Mouse (Mus musculus) lung, embryonic 16.5 days (tissue): ENCODE measurements around the gene Accsl. TPM values are rescaled to one million over a fixed set of nuclear protein-coding genes. Genes with fewer than 3 reads are reported as not detected.

Source experiments
- ATAC-seq: fragments of 200-750 bp; cut with Nextera tagmentation; 2 replicates; pipeline ENCODE4 v1.8.0; 2017; ENCODE audit warnings: low read depth, mild to moderate bottlenecking, moderate library complexity
- H3K27ac ChIP-seq: fragments of 300-500 bp; sonication (generic); 2 replicates; pipeline ENCODE4 v1.5.1; 2014; ENCODE audit warnings: mild to moderate bottlenecking, control low read depth, low read length
- H3K27me3 ChIP-seq: fragments of 300-500 bp; sonication (generic); 2 replicates; pipeline ENCODE4 v1.6.1; 2014; ENCODE audit warnings: low read depth, low read length, mixed read lengths; ENCODE audit not compliant: control insufficient read depth, insufficient read depth
- H3K36me3 ChIP-seq: fragments of 300-500 bp; sonication (generic); 2 replicates; pipeline ENCODE4 v1.6.1; 2014; ENCODE audit warnings: low read length; ENCODE audit not compliant: control insufficient read depth, insufficient read depth
- H3K4me1 ChIP-seq: fragments of 300-500 bp; sonication (generic); replicated peaks from 2 replicates; pipeline ENCODE4 v1.6.1; 2014; ENCODE audit warnings: low read length, mixed read lengths; ENCODE audit not compliant: control insufficient read depth, insufficient read depth
- H3K4me2 ChIP-seq: fragments of 300-500 bp; sonication (generic); 2 replicates; pipeline ENCODE4 v1.6.1; 2014; ENCODE audit warnings: low read depth, low read length, control low read depth
- H3K4me3 ChIP-seq: fragments of 300-500 bp; sonication (generic); 2 replicates; pipeline ENCODE4 v1.5.1; 2014; ENCODE audit warnings: mild to moderate bottlenecking, low read length, control low read depth
- H3K9ac ChIP-seq: fragments of 300-500 bp; sonication (generic); 2 replicates; pipeline ENCODE4 v1.6.1; 2014; ENCODE audit warnings: low read length, control low read depth
- H3K9me3 ChIP-seq: fragments of 300-500 bp; sonication (generic); 2 replicates; pipeline ENCODE4 v1.6.1; 2016; ENCODE audit warnings: low read length; ENCODE audit not compliant: control insufficient read depth
- WGBS: fragments of 180-500 bp; shearing (Covaris S2); extraction: QIAGEN DNeasy Blood & Tissue Kit; methylation state at CpG from one replicate; pipeline ENCODE4 v1.1.7; 2014; 5-methylcytosine and 5-hydroxymethylcytosine counted together
- polyA plus RNA-seq: library from polyadenylated mRNA; unstranded; fragments of >200 nt; fragmentation: Nextera tagmentation; extraction: Ambion mirVana; gene quantifications from 2 replicates; pipeline ENCODE4 v1.2.1, GENCODE M21; 2015

Accsl gene
- polyA plus RNA-seq: not detected in 2 replicates

DNA sequence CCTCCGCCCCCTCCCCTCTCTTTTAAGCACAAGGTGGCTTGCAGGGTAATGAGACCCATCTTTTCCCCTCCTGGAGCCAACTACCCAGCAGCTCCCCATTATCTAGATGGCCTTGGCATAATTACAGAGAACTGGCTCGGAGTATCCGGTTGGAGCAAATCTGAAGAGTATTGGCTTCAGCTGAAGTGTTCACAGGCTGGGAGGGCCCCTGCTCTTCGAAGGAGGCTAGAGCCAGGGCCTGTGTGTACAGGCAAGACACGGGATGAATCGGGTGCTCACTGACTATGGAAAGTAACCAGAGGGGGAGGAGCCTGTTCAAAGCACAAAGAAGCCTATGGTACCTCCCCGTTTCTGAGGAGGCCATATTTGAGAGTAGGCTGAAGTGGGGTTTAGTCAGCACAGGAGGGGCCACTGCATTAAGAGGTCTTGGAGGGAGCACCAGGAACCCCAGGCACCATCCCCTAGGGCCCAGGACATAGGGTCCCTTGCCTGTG is at the start of gene Accsl:
Gene Accsl (minus strand): TSS at position 51 of the 494 bp plus-strand sequence.
- 51% methylated on average over 7 of the region's 7 CpGs for WGBS
- Histone ChIP-seq H3K4me3 (no peak within 1 kb of the TSS), H3K9me3 (no peaks in the 10 kb centered on the region), H3K27ac (no peak within 1 kb of the TSS), H3K4me1 (peaks cover 8% of the 10 kb centered on the region), H3K9ac (no peak within 1 kb of the TSS), H3K4me2 (no peak within 1 kb of the TSS), H3K27me3 (no peaks in the 10 kb centered on the region), H3K36me3 (no peaks in the 10 kb centered on the region)
- no peak for ATAC-seq

DNA sequence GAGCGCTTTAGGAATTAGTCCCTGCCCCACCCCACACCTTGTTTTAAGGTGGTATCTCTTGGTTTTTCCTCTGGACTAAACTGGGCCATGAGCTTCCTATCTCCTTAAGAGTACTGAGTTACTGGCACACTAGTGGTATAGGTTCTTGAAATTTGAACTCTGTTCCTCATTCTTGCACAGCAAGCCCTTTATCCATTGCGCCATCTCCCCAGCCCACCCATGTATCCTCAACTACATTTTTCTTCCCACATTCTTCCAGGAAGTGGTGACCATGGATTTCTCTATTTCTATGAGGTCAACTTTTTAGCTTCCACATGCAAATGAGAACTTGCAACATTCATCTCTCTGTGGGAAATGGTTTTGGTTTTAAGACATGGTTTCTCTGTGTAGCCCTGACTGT is 44.6 kb upstream of the Accsl start:
- no peak for ATAC-seq
- Histone ChIP-seq H3K27ac (no peak overlapping the region), H3K4me3 (no peak overlapping the region), H3K4me1 (no peaks in the 10 kb centered on the region), H3K36me3 (no peaks in the 10 kb centered on the region), H3K9ac (no peak overlapping the region), H3K27me3 (no peaks in the 10 kb centered on the region), H3K9me3 (no peaks in the 10 kb centered on the region), H3K4me2 (no peak overlapping the region)
- 87% methylated on average over 2 of the region's 2 CpGs for WGBS

DNA sequence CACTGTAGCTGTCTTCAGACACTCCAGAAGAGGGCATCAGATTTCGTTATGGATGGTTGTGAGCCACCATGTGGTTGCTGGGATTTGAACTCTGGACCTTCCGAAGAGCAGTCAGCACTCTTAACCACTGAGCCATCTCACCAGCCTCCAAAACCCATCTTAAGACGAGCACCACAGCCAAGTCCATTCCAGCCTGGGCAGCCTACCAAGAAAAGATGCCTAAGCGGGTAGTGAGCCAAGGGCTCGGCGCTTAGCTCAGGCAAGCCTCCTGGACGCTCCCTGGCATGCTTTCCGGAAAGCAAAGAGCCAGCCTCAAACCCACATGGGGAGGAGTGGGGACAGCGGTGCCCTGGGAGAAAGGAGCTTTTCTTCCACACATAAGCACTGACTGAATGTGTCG is 43.0 kb upstream of the Accsl start:
- Histone ChIP-seq H3K4me3 (no peak overlapping the region), H3K27ac (no peak overlapping the region), H3K27me3 (no peaks in the 10 kb centered on the region), H3K4me2 (no peak overlapping the region), H3K4me1 (no peaks in the 10 kb centered on the region), H3K9ac (no peak overlapping the region), H3K9me3 (no peaks in the 10 kb centered on the region), H3K36me3 (no peaks in the 10 kb centered on the region)
- ATAC-seq: no peak
- 69% methylated on average over 10 of the region's 10 CpGs for WGBS

DNA sequence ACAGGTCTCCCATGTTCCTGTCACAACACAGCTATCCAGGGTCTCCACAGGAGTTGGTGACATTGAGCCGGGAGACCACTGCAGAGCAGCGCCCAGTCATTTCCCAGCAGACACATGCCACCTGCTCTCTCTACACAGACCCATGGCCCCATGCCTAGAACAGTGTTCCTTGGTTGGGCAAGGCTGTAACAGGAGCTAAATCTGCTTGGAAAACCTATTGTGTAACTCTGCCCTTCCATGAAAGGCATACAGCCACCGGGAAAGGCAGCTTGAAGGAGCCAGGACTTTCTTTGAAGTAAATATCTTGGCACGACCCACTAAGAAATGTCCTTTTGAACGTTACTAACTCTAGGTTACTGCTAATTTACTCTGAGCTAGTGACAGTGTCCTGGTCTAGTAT is 40.8 kb upstream of the Accsl start:
- Histone ChIP-seq H3K4me3 (no peak overlapping the region), H3K9me3 (no peaks in the 10 kb centered on the region), H3K4me2 (no peak overlapping the region), H3K27ac (no peak overlapping the region), H3K27me3 (no peaks in the 10 kb centered on the region), H3K9ac (no peak overlapping the region), H3K36me3 (no peaks in the 10 kb centered on the region), H3K4me1 (no peaks in the 10 kb centered on the region)
- no peak for ATAC-seq
- 56% methylated on average over 5 of the region's 5 CpGs for WGBS

DNA sequence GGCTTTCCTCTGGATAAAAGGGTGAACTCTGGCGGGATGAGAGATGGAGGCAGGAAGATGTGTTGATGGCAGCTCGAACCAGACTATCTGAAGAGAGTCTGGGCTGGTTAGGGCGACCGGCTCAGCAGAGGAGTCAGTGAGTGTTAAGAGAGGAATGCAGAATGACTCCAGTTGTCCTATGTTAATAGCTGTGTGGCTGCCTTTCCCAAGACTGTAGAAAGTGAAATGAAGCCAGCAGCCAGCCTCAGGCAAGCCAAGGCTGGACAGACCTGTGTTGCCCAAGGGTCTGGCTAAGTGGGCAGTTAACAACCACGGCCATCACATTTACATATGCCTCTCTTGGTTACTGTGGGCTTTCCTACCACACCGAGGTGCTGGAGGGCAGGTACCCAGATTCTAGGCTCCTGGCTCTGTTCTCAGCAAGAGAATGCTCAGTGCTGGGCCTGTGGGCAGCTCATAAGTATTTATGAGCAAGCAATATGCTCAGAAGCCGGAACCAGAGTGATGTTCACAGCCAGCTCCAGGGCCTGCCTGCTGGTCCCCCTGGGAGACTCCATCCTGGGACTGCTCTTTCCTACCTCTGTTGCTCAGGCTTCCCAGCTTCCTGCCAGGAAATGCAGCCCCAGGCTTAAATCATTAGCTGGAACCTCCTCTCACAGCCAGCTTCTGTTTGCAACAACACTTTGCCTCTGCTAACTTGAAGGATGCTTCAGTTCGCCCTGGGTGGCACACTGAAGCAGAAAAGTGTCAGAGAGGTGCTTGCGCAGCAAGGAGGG is 38.8 kb upstream of the Accsl start:
- WGBS: 54% methylated on average over 9 of the region's 9 CpGs
- no peak for ATAC-seq
- no peak overlapping the region for H3K4me2 ChIP-seq
- no peaks in the 10 kb centered on the region for H3K36me3 ChIP-seq
- no peak overlapping the region for H3K9ac ChIP-seq
- no peaks in the 10 kb centered on the region for H3K4me1 ChIP-seq
- H3K27me3 ChIP-seq: no peaks in the 10 kb centered on the region
- no peak overlapping the region for H3K4me3 ChIP-seq
- H3K9me3 ChIP-seq: no peaks in the 10 kb centered on the region
- H3K27ac ChIP-seq: no peak overlapping the region

DNA sequence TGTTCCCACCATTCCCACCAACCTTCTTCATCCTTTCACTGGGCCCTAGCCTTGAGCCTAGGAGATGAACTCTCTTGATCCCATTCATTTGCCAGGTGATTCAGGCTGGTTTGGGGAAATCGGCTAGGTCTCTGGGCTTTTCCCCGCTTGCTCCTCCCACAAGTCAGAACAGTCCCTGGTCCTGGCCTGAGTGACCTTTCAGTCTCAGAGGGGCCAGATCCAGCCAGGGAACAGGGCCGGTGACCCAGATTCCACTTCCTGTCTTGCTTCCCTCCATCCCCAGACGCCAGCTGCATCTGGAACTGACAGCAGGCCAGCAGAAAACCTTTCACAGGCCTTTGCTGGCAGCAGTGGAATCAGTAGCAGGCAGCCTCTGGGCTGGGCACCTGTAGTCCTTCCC is 37.4 kb upstream of the Accsl start:
- H3K27me3 ChIP-seq: no peaks in the 10 kb centered on the region
- no peaks in the 10 kb centered on the region for H3K4me1 ChIP-seq
- no peak for ATAC-seq
- no peaks in the 10 kb centered on the region for H3K36me3 ChIP-seq
- 33% methylated on average over 4 of the region's 4 CpGs for WGBS
- H3K27ac ChIP-seq: no peak overlapping the region
- H3K4me3 ChIP-seq: no peak overlapping the region
- no peaks in the 10 kb centered on the region for H3K9me3 ChIP-seq
- H3K4me2 ChIP-seq: no peak overlapping the region
- H3K9ac ChIP-seq: no peak overlapping the region

DNA sequence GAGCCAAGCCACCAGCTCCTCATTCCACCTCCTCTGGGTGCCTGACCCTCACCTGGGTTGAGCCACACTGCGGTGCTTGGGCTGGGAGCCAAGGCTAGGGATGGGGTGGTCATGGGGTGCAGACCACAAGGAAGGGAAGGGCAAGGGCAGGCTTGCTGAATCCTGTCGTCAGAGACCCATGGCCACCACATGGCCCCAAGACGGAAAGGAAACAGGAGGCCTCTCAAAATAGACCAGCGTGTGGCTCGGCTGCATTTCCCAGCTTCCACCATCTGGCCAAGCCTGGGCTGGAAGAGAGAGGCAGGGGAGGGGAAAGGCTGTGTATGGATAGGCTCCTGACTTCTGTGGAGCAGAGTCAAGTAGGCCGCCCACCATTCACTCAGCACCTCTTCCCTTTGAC is 34.5 kb upstream of the Accsl start:
- Histone ChIP-seq H3K9me3 (no peaks in the 10 kb centered on the region), H3K9ac (no peak overlapping the region), H3K4me1 (no peaks in the 10 kb centered on the region), H3K27me3 (no peaks in the 10 kb centered on the region), H3K4me2 (no peak overlapping the region), H3K36me3 (no peaks in the 10 kb centered on the region), H3K4me3 (no peak overlapping the region), H3K27ac (no peak overlapping the region)
- WGBS: 49% methylated on average over 6 of the region's 6 CpGs
- ATAC-seq: no peak

DNA sequence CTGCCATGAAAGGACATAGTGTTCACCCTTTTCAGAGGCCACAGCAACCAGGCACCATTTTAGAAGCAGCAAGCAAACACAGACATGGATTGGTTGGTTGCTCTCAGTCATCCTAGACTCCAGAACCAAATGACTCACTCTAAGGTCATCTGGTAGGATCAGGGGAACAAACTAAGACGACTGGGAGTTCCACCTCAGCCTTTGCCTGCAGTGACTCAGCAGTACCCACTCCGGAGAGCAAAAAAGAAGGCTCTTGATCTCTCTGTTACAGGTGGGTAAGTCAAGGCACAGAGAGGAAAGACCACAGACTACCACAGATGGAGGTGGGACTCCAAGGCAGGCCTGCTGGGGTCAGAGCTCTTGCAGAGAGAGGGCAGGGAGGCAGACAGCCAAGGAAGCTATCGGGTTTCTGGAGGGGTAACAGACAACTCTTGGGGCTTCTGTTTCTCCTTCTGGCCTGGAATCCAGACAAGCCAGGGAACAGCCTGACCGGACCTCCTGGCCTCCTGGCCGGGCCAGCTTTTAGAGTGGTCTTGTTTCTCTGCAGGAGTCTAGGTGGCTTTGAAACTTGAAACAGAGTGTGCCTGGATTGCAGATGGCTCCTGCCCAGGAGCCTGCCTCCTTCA is 33.8 kb upstream of the Accsl start:
- Histone ChIP-seq H3K4me1 (no peaks in the 10 kb centered on the region), H3K9me3 (no peaks in the 10 kb centered on the region), H3K36me3 (no peaks in the 10 kb centered on the region), H3K9ac (no peak overlapping the region), H3K4me2 (no peak overlapping the region), H3K27me3 (no peaks in the 10 kb centered on the region), H3K4me3 (no peak overlapping the region), H3K27ac (no peak overlapping the region)
- ATAC-seq: no peak
- WGBS: 51% methylated on average over 5 of the region's 5 CpGs

DNA sequence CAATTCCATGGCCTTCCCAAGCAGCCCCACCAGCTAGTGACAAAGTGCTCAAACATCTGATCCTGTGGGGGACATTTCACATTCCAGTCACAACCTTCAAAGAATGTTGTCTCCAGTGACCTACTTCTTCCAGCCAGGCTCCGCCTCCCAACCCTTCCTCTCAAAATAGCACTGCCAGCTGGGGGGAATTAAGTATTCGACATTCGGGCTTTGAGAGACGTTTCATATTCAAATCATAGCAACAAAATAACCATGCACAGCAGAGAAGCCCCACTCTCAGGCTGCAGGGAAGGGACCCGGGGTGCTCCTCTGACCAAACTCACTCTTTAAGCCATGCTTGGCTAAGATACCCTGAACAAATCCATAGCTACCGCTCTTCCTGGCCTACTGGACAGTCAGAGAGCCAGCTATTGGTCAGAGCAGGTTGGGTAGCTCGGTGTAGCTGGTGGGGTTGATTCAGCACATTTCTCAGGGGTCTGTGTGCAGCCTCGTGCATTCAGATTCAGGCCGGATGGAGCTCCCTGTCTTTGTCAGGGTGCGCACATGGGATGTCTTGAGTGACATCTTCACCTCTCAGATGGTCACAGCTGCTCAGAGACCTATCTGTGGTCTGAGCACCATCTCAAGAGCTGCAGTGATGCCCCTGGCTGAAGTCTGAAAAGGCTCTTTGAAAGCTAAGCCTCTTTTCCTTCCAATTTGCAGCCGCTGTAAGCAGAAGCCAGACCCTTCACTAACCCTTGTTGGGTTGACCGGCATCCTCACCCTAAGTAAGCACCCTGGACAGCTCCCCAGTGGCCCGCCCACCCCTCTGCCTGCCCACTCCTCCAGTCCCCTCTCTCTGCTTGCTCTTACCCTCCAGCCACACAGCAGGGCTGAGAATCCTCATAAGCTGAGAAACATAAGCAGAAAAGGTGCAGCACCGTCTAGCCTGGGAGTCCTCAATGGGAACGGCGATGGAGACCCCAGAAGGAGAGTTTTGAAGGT is 30.7 kb upstream of the Accsl start:
- Histone ChIP-seq H3K36me3 (no peaks in the 10 kb centered on the region), H3K9ac (no peak overlapping the region), H3K4me1 (no peaks in the 10 kb centered on the region), H3K4me3 (no peak overlapping the region), H3K9me3 (no peaks in the 10 kb centered on the region), H3K4me2 (no peak overlapping the region), H3K27me3 (no peaks in the 10 kb centered on the region), H3K27ac (no peak overlapping the region)
- 49% methylated on average over 16 of the region's 16 CpGs for WGBS
- ATAC-seq: no peak
